Mouse (Mus musculus) neural tube, embryonic 11.5 days (tissue): ENCODE results near the gene Abca1. TPM values are rescaled to one million over a fixed set of nuclear protein-coding genes. Genes with fewer than 3 reads are reported as not detected.

Experiments
- ATAC-seq: fragments of 200-750 bp; cut with Nextera tagmentation; 2 replicates; pipeline ENCODE4 v1.8.0; 2017; ENCODE audit warnings: moderate number of reproducible peaks, mild to moderate bottlenecking, moderate TSS enrichment, moderate library complexity; ENCODE audit not compliant: insufficient read depth, low FRiP score, low TSS enrichment
- DNase-seq: peaks from one replicate; pipeline ENCODE4 v3.0.0-alpha.2; 2015; ENCODE audit warnings: low spot score
- H3K27ac ChIP-seq: fragments of 300-500 bp; sonication (generic); 2 replicates; pipeline ENCODE4 v1.5.1; 2014; ENCODE audit warnings: low read depth, mild to moderate bottlenecking, low read length
- H3K27me3 ChIP-seq: fragments of 300-500 bp; sonication (generic); 2 replicates; pipeline ENCODE4 v1.6.1; 2014; ENCODE audit warnings: mild to moderate bottlenecking, low read length, mixed read lengths; ENCODE audit not compliant: control insufficient read depth, insufficient read depth
- H3K36me3 ChIP-seq: fragments of 300-500 bp; sonication (generic); 2 replicates; pipeline ENCODE4 v1.6.1; 2014; ENCODE audit warnings: mild to moderate bottlenecking, low read length, moderate library complexity, mixed read lengths; ENCODE audit not compliant: control insufficient read depth, insufficient read depth
- H3K4me1 ChIP-seq: fragments of 300-500 bp; sonication (generic); 2 replicates; pipeline ENCODE4 v1.6.1; 2014; ENCODE audit warnings: low read length, mixed read lengths; ENCODE audit not compliant: control insufficient read depth, insufficient read depth
- H3K4me2 ChIP-seq: fragments of 300-500 bp; sonication (generic); 2 replicates; pipeline ENCODE4 v1.6.1; 2014; ENCODE audit warnings: low read depth, mild to moderate bottlenecking, moderate library complexity
- H3K4me3 ChIP-seq: fragments of 300-500 bp; sonication (generic); 2 replicates; pipeline ENCODE4 v1.5.1; 2014; ENCODE audit warnings: low read depth, low read length
- H3K9ac ChIP-seq: fragments of 300-500 bp; sonication (generic); 2 replicates; pipeline ENCODE4 v1.6.1; 2014; ENCODE audit warnings: mild to moderate bottlenecking, low read length
- H3K9me3 ChIP-seq: fragments of 300-500 bp; sonication (generic); 2 replicates; pipeline ENCODE4 v1.6.1; 2016; ENCODE audit warnings: low read length; ENCODE audit not compliant: control insufficient read depth
- WGBS: fragments of 180-500 bp; shearing (Covaris S2); extraction: QIAGEN DNeasy Blood & Tissue Kit; methylation state at CpG from one replicate; pipeline ENCODE4 v1.1.7; 2014; 5-methylcytosine and 5-hydroxymethylcytosine counted together
- polyA plus RNA-seq: library from polyadenylated mRNA; unstranded; fragments of >200 nt; fragmentation: Nextera tagmentation; extraction: Ambion mirVana; gene quantifications from 2 replicates; pipeline ENCODE4 v1.2.1, GENCODE M21; 2014

Gene Abca1
- polyA plus RNA-seq, 1 experiment from 2014 or later = 11.0 TPM

- DNase-seq (peak; percentile 78), ATAC-seq (peak; percentile 70)
- H3K4me2 ChIP-seq = peak overlapping the region; percentile 82
- no peak overlapping the region for H3K27ac ChIP-seq
- no peaks in the 10 kb centered on the region for H3K27me3 ChIP-seq
- H3K9ac ChIP-seq = peak overlapping the region; percentile 57
- H3K4me3 ChIP-seq = peak overlapping the region; percentile 53
- H3K9me3 ChIP-seq = no peaks in the 10 kb centered on the region
- H3K36me3 ChIP-seq = no peaks in the 10 kb centered on the region
- H3K4me1 ChIP-seq = 0 out of 2 replicates have a peak, but pooled peaks cover 2% of the 10 kb centered on the region
- under 1% methylated on average over 18 of the region's 18 CpGs for WGBS
Observed at GRCm38 (mm10) chr4:53158634-53159033, 1.1 kb downstream of the Abca1 start.

GRCm38 (mm10) chr4:53155471-53155870 lies 4.2 kb downstream of the Abca1 start:
- Histone ChIP-seq H3K9ac (no peak overlapping the region), H3K27ac (no peak overlapping the region), H3K4me1 (peaks cover 4% of the 10 kb centered on the region; the same call in 1 of the 2 replicates), H3K9me3 (no peaks in the 10 kb centered on the region), H3K27me3 (no peaks in the 10 kb centered on the region), H3K36me3 (no peaks in the 10 kb centered on the region), H3K4me3 (no peak overlapping the region), H3K4me2 (no peak overlapping the region)
- ATAC-seq = no peak
- WGBS = 84% methylated on average over 11 of the region's 11 CpGs
- no peak for DNase-seq

GRCm38 (mm10) chr4:53153711-53154110 lies 6.0 kb downstream of the Abca1 start:
- 49% methylated on average over 6 of the region's 6 CpGs for WGBS
- ATAC-seq = no peak
- Histone ChIP-seq H3K4me3 (no peak overlapping the region), H3K9ac (no peak overlapping the region), H3K4me1 (peaks cover 5% of the 10 kb centered on the region; the same call in 1 of the 2 replicates), H3K27ac (no peak overlapping the region), H3K9me3 (no peaks in the 10 kb centered on the region), H3K27me3 (no peaks in the 10 kb centered on the region), H3K36me3 (no peaks in the 10 kb centered on the region), H3K4me2 (no peak overlapping the region)
- no peak for DNase-seq

GRCm38 (mm10) chr4:53153061-53153460 lies 6.6 kb downstream of the Abca1 start:
- no peak for DNase-seq
- Histone ChIP-seq H3K4me3 (no peak overlapping the region), H3K27me3 (no peaks in the 10 kb centered on the region), H3K36me3 (no peaks in the 10 kb centered on the region), H3K9ac (no peak overlapping the region), H3K9me3 (no peaks in the 10 kb centered on the region), H3K27ac (no peak overlapping the region), H3K4me1 (peaks cover 5% of the 10 kb centered on the region; the same call in 1 of the 2 replicates), H3K4me2 (no peak overlapping the region)
- 65% methylated on average over 4 of the region's 4 CpGs for WGBS
- ATAC-seq = no peak

- H3K4me2 ChIP-seq = no peak overlapping the region
- 37% methylated on average over 5 of the region's 5 CpGs for WGBS
- ATAC-seq (no peak), DNase-seq (no peak)
- no peak overlapping the region for H3K9ac ChIP-seq
- H3K4me3 ChIP-seq = no peak overlapping the region
- H3K27ac ChIP-seq = no peak overlapping the region
- H3K9me3 ChIP-seq = no peaks in the 10 kb centered on the region
- H3K27me3 ChIP-seq = no peaks in the 10 kb centered on the region
- no peaks in the 10 kb centered on the region for H3K36me3 ChIP-seq
- H3K4me1 ChIP-seq = peaks cover 5% of the 10 kb centered on the region; the same call in 1 of the 2 replicates
Observed at GRCm38 (mm10) chr4:53152655-53153054, 7.0 kb downstream of the Abca1 start.

- WGBS = 84% methylated on average over 8 of the region's 8 CpGs
- Histone ChIP-seq H3K4me2 (no peak overlapping the region), H3K4me1 (peaks cover 5% of the 10 kb centered on the region; the same call in 1 of the 2 replicates), H3K27ac (no peak overlapping the region), H3K4me3 (no peak overlapping the region), H3K9ac (no peak overlapping the region), H3K36me3 (no peaks in the 10 kb centered on the region), H3K9me3 (no peaks in the 10 kb centered on the region), H3K27me3 (no peaks in the 10 kb centered on the region)
- DNase-seq = no peak
- no peak for ATAC-seq
Observed at GRCm38 (mm10) chr4:53150516-53150915, 9.2 kb downstream of the Abca1 start.

- no peak for DNase-seq
- Histone ChIP-seq H3K36me3 (no peaks in the 10 kb centered on the region), H3K4me1 (peaks cover 5% of the 10 kb centered on the region; the same call in 1 of the 2 replicates), H3K9me3 (no peaks in the 10 kb centered on the region), H3K27ac (no peak overlapping the region), H3K4me3 (no peak overlapping the region), H3K27me3 (no peaks in the 10 kb centered on the region), H3K9ac (no peak overlapping the region), H3K4me2 (no peak overlapping the region)
- ATAC-seq = no peak
- WGBS = 94% methylated on average over 4 of the region's 5 CpGs
Observed at GRCm38 (mm10) chr4:53149644-53150043, 10.1 kb downstream of the Abca1 start.

- H3K9me3 ChIP-seq = no peaks in the 10 kb centered on the region
- no peak overlapping the region for H3K4me2 ChIP-seq
- peaks cover 5% of the 10 kb centered on the region; the same call in 1 of the 2 replicates for H3K4me1 ChIP-seq
- no peak overlapping the region for H3K27ac ChIP-seq
- 81% methylated on average over 2 of the region's 2 CpGs for WGBS
- H3K27me3 ChIP-seq = no peaks in the 10 kb centered on the region
- H3K36me3 ChIP-seq = no peaks in the 10 kb centered on the region
- no peak overlapping the region for H3K4me3 ChIP-seq
- DNase-seq (no peak), ATAC-seq (no peak)
- H3K9ac ChIP-seq = no peak overlapping the region
Observed at GRCm38 (mm10) chr4:53148817-53149216, 10.9 kb downstream of the Abca1 start.

GRCm38 (mm10) chr4:53147454-53147853 lies 12.2 kb downstream of the Abca1 start:
- Histone ChIP-seq H3K27ac (no peak overlapping the region), H3K4me2 (no peak overlapping the region), H3K4me1 (peaks cover 3% of the 10 kb centered on the region; the same call in 1 of the 2 replicates), H3K36me3 (no peaks in the 10 kb centered on the region), H3K27me3 (no peaks in the 10 kb centered on the region), H3K4me3 (no peak overlapping the region), H3K9me3 (no peaks in the 10 kb centered on the region), H3K9ac (no peak overlapping the region)
- 27% methylated on average over 2 of the region's 2 CpGs for WGBS
- no peak for DNase-seq
- ATAC-seq = no peak
